Mouse (Mus musculus) gastrocnemius, adult 2 months (tissue): Measurements from ENCODE around the gene Olfr1116. TPM values are rescaled to one million over a fixed set of nuclear protein-coding genes. Genes with fewer than 3 reads are reported as not detected.
"Not testable (repeated sequence)": the region's sequence is repeated elsewhere in the genome, so short reads cannot be mapped to it uniquely, and the experiment has no call there.

Experiments used
- DNase-seq: peaks from one replicate; pipeline ENCODE4 v3.0.0; 2022
- H3K27ac ChIP-seq: fragments of 200-600 bp; 2 replicates; pipeline ENCODE4 v1.8.1; 2022; ENCODE audit warnings: mild to moderate bottlenecking
- H3K4me3 ChIP-seq: fragments of 200-600 bp; 2 replicates; pipeline ENCODE4 v1.8.1; 2022; ENCODE audit warnings: mild to moderate bottlenecking, moderate library complexity
- CTCF ChIP-seq: fragments of 200-600 bp; IDR thresholded peaks from 2 replicates; pipeline ENCODE4 v1.8.1; 2022; ENCODE audit warnings: antibody characterized with exemption, mild to moderate bottlenecking, moderate library complexity
- intact Hi-C: fragments of 180-260 bp; cut with DNase I; formaldehyde crosslinking; loops from one replicate; pipeline ENCODE4 v1.15.1; 2025
- long read RNA-seq, 2 experiments: library from polyadenylated mRNA; stranded (forward); transcript quantifications; one replicate each; pipeline ENCODE4 v2.0.0; 2021
- microRNA-seq: library from miRNA; unstranded; fragments of <30 nt; microRNA quantifications from one replicate; pipeline ENCODE4 v1.2.0, GENCODE M21; 2021
- total RNA-seq, 2 experiments: library from RNA; stranded (reverse); gene quantifications; 2 replicates each; pipeline ENCODE4 v1.2.3; 2021

Gene Olfr1116
- total RNA-seq, result not detected
- long read RNA-seq, experiment 1, result 0 reads
- long read RNA-seq, experiment 2, result 0 reads

DNA sequence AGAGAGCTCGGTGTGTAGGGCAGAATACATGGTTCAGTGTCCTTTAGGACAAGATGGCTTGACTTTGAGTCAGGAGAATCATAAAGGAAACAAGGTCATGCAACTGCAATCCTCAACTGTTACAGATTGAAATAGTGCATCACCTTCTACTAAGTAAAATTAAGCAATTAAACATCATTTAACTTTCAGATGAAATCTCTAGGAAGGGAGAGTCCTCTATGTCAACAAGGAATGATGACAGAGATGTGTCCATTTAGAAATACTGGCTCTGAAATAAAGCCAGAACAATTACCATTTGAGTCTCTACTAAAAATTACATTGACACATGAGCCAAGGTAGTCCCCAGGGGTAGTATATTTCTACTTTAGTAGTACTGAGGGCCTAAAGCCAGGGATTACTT is at the start of gene Olfr1116:
Olfr1116 (plus strand) TSS at position 301 of the 400 bp plus-strand sequence.
- DNase-seq, result no peak
- intact Hi-C loops, result no loop called here
- Histone ChIP-seq H3K27ac (no peak within 1 kb of the TSS), H3K4me3 (no peak within 1 kb of the TSS)
- TF ChIP-seq CTCF, result no peak

DNA sequence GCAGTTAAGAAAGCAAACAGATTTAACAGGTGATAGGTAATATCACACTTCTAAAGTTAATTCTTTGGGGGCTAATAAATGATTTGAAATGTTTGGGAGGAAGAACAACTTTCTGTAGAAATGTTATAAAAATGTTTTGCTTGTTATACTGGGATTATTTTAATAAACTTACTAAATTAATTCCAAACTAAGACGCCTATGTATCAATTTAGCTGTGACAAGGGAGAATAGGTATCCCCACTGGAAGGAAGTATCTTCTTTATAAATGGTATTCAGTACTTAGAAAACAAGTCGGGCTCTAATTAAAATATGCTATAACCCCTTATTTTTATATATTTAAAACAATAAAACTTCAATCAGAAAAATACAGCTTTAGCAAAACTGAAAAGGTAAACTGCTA is 19.6 kb upstream of the Olfr1116 start, which contains the start of gene Olfr1115:
Olfr1115 (plus strand) TSS at position 301 of the 400 bp plus-strand sequence.
- no peak for DNase-seq
- TF ChIP-seq CTCF, result no peak
- H3K27ac ChIP-seq, result no peak within 1 kb of the TSS
- H3K4me3 ChIP-seq, result no peak within 1 kb of the TSS
- intact Hi-C loops, result no loop called here

DNA sequence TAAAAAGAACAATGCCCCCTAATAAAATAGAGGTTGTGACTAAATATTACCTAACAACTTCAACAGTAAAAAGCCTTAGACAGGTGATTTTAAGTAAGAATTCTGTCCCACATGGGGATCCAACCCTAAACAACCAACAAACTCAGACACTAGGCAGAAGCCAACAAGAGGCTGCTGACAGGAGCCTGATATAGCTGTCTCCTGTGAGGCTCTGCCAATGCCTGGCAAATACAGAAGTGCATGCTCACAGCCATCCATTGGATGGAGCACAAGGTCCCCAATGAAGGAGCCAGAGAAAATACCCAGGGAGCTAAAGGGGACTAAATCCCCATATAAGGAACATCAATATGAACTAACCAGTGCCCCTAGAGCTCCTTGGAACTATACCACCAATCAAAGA is 26.6 kb downstream of the Olfr1116 start:
- intact Hi-C loops, DNase-seq, H3K27ac ChIP-seq, H3K4me3 ChIP-seq: not testable (repeated sequence)

DNA sequence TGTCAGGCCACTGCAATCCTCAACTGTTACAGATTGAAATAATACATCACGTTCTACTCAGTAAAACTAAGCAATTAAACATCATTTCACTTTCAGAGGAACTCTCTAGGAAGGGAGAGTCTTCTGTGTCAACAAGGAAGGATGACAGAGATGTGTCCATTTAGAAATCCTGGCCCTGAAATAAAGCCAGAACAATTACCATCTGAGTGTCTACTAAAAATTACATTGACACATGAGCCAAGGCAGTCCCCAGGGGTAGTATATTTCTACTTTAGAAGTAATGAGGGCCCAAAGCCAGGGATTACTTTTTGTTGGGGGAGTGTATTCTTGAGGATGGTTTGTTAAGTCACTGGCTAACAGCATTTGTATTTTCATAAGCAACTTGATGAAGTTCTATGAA is 39.9 kb downstream of the Olfr1116 start, which contains the start of gene Olfr1118:
Olfr1118 (plus strand) TSS at position 301 of the 400 bp plus-strand sequence.
- H3K27ac ChIP-seq, result no peak within 1 kb of the TSS
- DNase-seq, result no peak
- H3K4me3 ChIP-seq, result no peak within 1 kb of the TSS
- no peak for TF ChIP-seq CTCF
- intact Hi-C loops, result no loop called here

Small RNAs within 50 kb of the gene (microRNA-seq; reads per million reads assigned to microRNA genes)
- gene Gm27438, result not detected

Other genes with a start within 250 kb of the Olfr1116 start
- gene Olfr1104, start 240.5 kb upstream of the Olfr1116 start, total RNA-seq, result not detected
- gene Olfr1105, start 231.0 kb upstream of the Olfr1116 start, total RNA-seq, result not detected
- not detected for gene Olfr1106, start 215.3 kb upstream of the Olfr1116 start, total RNA-seq
- gene Olfr1107, start 191.7 kb upstream of the Olfr1116 start, total RNA-seq, result not detected
- gene Olfr1109, start 171.5 kb upstream of the Olfr1116 start, total RNA-seq, result not detected
- not detected for gene Olfr259, start 153.0 kb upstream of the Olfr1116 start, total RNA-seq
- not detected for gene Olfr1110, start 127.2 kb upstream of the Olfr1116 start, total RNA-seq
- gene Olfr1111, start 114.9 kb upstream of the Olfr1116 start, total RNA-seq, result not detected
- not detected for gene Olfr1112, start 79.7 kb upstream of the Olfr1116 start, total RNA-seq
- not detected for gene Olfr1113, start 58.6 kb upstream of the Olfr1116 start, total RNA-seq
- gene Olfr1115, start 19.5 kb upstream of the Olfr1116 start, total RNA-seq, result not detected
- gene Olfr1118, start 40.0 kb downstream of the Olfr1116 start, total RNA-seq, result not detected
- not detected for gene Olfr1120, start 87.3 kb downstream of the Olfr1116 start, total RNA-seq
- not detected for gene Olfr1121, start 102.4 kb downstream of the Olfr1116 start, total RNA-seq
- gene Olfr1122, start 118.3 kb downstream of the Olfr1116 start, total RNA-seq, result not detected
- gene Olfr1123, start 149.1 kb downstream of the Olfr1116 start, total RNA-seq, result not detected
- not detected for gene Olfr1124, start 162.7 kb downstream of the Olfr1116 start, total RNA-seq
- not detected for gene Olfr1126, start 186.4 kb downstream of the Olfr1116 start, total RNA-seq
- gene Pramel7, start 229.6 kb downstream of the Olfr1116 start, total RNA-seq, result not detected
- not detected for gene Pramel6, start 239.0 kb downstream of the Olfr1116 start, total RNA-seq